Mouse (Mus musculus) MEL (cell line): ENCODE data around the gene Ostc. TPM values are rescaled to one million over a fixed set of nuclear protein-coding genes. Genes with fewer than 3 reads are reported as not detected.

ENCODE experiments used
- DNase-seq: peaks from one replicate; pipeline ENCODE4 v3.0.0; 2011; ENCODE audit warnings: low read depth, low spot score
- H3K27ac ChIP-seq: 2 replicates; pipeline ENCODE4 v1.5.1; 2012; ENCODE audit warnings: low read depth, mild to moderate bottlenecking, control low read depth, low read length, moderate library complexity; ENCODE audit not compliant: control insufficient read depth
- H3K27me3 ChIP-seq, 2 experiments: fragments of 150-350 bp in 1 of 2; sonication (generic) in 1 of 2; 2 replicates each; pipeline ENCODE4 v1.6.1; 2012; ENCODE audit warnings: low read length in 2 of 2, mild to moderate bottlenecking in 2 of 2, improper control_type of control experiment in 1 of 2, moderate library complexity in 1 of 2; ENCODE audit not compliant: insufficient read depth in 2 of 2, control insufficient read depth in 1 of 2
- H3K36me3 ChIP-seq, 2 experiments: 2 replicates each; pipeline ENCODE4 v1.6.1; 2012 to 2014; ENCODE audit warnings: low read length in 2 of 2, improper control_type of control experiment in 1 of 2, inconsistent platforms in 1 of 2, mild to moderate bottlenecking in 1 of 2; ENCODE audit not compliant: insufficient read depth in 2 of 2, control insufficient read depth in 1 of 2
- H3K4me1 ChIP-seq, 2 experiments: fragments of 150-350 bp in 1 of 2; sonication (generic) in 1 of 2; 2 replicates each; pipeline ENCODE4 v1.6.1; 2012; ENCODE audit warnings: low read length in 2 of 2, improper control_type of control experiment in 1 of 2, mild to moderate bottlenecking in 1 of 2; ENCODE audit not compliant: insufficient read depth in 2 of 2, control insufficient read depth in 1 of 2
- H3K4me3 ChIP-seq, 2 experiments: fragments of 150-350 bp in 1 of 2; sonication (generic) in 1 of 2; 2 replicates each; pipeline ENCODE4 v1.5.1; 2012; ENCODE audit warnings: low read depth in 2 of 2, low read length in 2 of 2, mild to moderate bottlenecking in 2 of 2, moderate library complexity in 2 of 2, control low read depth in 1 of 2, improper control_type of control experiment in 1 of 2; ENCODE audit not compliant: control insufficient read depth in 1 of 2, insufficient read depth in 1 of 2
- H3K79me2 ChIP-seq: 2 replicates; pipeline ENCODE4 v1.6.1; 2012; ENCODE audit warnings: mild to moderate bottlenecking, low read length, moderate library complexity; ENCODE audit not compliant: control insufficient read depth, poor library complexity, insufficient read depth
- H3K9ac ChIP-seq: 2 replicates; pipeline ENCODE4 v1.6.1; 2012; ENCODE audit warnings: low read depth, mild to moderate bottlenecking, control low read depth, low read length, moderate library complexity; ENCODE audit not compliant: control insufficient read depth, poor library complexity, severe bottlenecking
- H3K9me3 ChIP-seq: fragments of 150-350 bp; sonication (generic); replicated peaks from 2 replicates; pipeline ENCODE4 v1.6.1; 2012; ENCODE audit warnings: mild to moderate bottlenecking, low read length, improper control_type of control experiment, moderate library complexity; ENCODE audit not compliant: insufficient read depth
- CHD2 ChIP-seq: IDR thresholded peaks from 2 replicates; pipeline ENCODE4 v1.6.1; 2011; ENCODE audit warnings: low read length, improper control_type of control experiment
- CTCF ChIP-seq, 3 experiments: IDR thresholded peaks in 2 of 3; conservative IDR thresholded peaks in 1 of 3; 2 replicates each; pipeline ENCODE4 v1.5.1; 2011 to 2012; ENCODE audit warnings: low read length in 3 of 3, low read depth in 2 of 3, mild to moderate bottlenecking in 2 of 3, improper control_type of control experiment in 1 of 3, inconsistent platforms in 1 of 3, mixed read lengths in 1 of 3, moderate library complexity in 1 of 3; ENCODE audit not compliant: control insufficient read depth in 1 of 3, insufficient read depth in 1 of 3, poor library complexity in 1 of 3, severe bottlenecking in 1 of 3
- ELF1 ChIP-seq: IDR thresholded peaks from 2 replicates; pipeline ENCODE4 v1.6.1; 2014; ENCODE audit warnings: low read depth, mild to moderate bottlenecking, inconsistent platforms, low read length, improper control_type of control experiment, moderate library complexity
- EP300 ChIP-seq, 2 experiments: IDR thresholded peaks; 2 replicates each; pipeline ENCODE4 v1.6.1; 2011; ENCODE audit warnings: improper control_type of control experiment in 2 of 2, low read length in 2 of 2, low read depth in 1 of 2, mild to moderate bottlenecking in 1 of 2
- ETS1 ChIP-seq: IDR thresholded peaks from 2 replicates; pipeline ENCODE4 v1.6.1; 2012; ENCODE audit warnings: low read depth, mild to moderate bottlenecking, inconsistent platforms, low read length, improper control_type of control experiment, moderate library complexity
- HCFC1 ChIP-seq: IDR thresholded peaks from 2 replicates; pipeline ENCODE4 v1.6.1; 2012; ENCODE audit warnings: low read depth, mild to moderate bottlenecking, inconsistent platforms, low read length, improper control_type of control experiment, moderate library complexity
- KAT2A ChIP-seq: conservative IDR thresholded peaks from 2 replicates; pipeline ENCODE4 v1.6.1; 2012; ENCODE audit warnings: low read depth, low read length, improper control_type of control experiment, inconsistent platforms
- MAX ChIP-seq: IDR thresholded peaks from 2 replicates; pipeline ENCODE4 v1.6.1; 2011; ENCODE audit warnings: low read length, improper control_type of control experiment
- MEF2A ChIP-seq: IDR thresholded peaks from 2 replicates; pipeline ENCODE4 v1.6.1; 2014; ENCODE audit warnings: low read depth, mild to moderate bottlenecking, inconsistent platforms, low read length, improper control_type of control experiment; ENCODE audit not compliant: poor library complexity, insufficient replicate concordance, severe bottlenecking; ENCODE audit errors: extremely low read depth
- MXI1 ChIP-seq: IDR thresholded peaks from 2 replicates; pipeline ENCODE4 v1.6.1; 2011; ENCODE audit warnings: mild to moderate bottlenecking, low read depth, low read length, improper control_type of control experiment
- MYB ChIP-seq: IDR thresholded peaks from 2 replicates; pipeline ENCODE4 v1.6.1; 2011; ENCODE audit warnings: mild to moderate bottlenecking, low read depth, low read length, improper control_type of control experiment
- MYC ChIP-seq: IDR thresholded peaks from 2 replicates; pipeline ENCODE4 v1.6.1; 2011; ENCODE audit warnings: low read depth, mild to moderate bottlenecking, low read length, improper control_type of control experiment, moderate library complexity
- NRF1 ChIP-seq: IDR thresholded peaks from 2 replicates; pipeline ENCODE4 v1.6.1; 2014; ENCODE audit warnings: low read depth, mild to moderate bottlenecking, inconsistent platforms, low read length, improper control_type of control experiment, moderate library complexity; ENCODE audit not compliant: poor library complexity, insufficient read depth, severe bottlenecking
- POLR2A ChIP-seq, 2 experiments: IDR thresholded peaks; 2 replicates each; pipeline ENCODE4 v1.6.1; 2011 to 2012; ENCODE audit warnings: low read length in 2 of 2, mild to moderate bottlenecking in 2 of 2, control low read depth in 1 of 2, improper control_type of control experiment in 1 of 2, low read depth in 1 of 2, moderate library complexity in 1 of 2; ENCODE audit not compliant: control insufficient read depth in 1 of 2, insufficient read depth in 1 of 2, poor library complexity in 1 of 2
- POLR2AphosphoS2 ChIP-seq: IDR thresholded peaks from 2 replicates; pipeline ENCODE4 v1.6.1; 2011; ENCODE audit warnings: low read length, improper control_type of control experiment
- RCOR1 ChIP-seq: IDR thresholded peaks from 2 replicates; pipeline ENCODE4 v1.6.1; 2012; ENCODE audit warnings: low read depth, mild to moderate bottlenecking, inconsistent platforms, low read length, improper control_type of control experiment
- SMC3 ChIP-seq: IDR thresholded peaks from 2 replicates; pipeline ENCODE4 v1.6.1; 2011; ENCODE audit warnings: low read depth, low read length, improper control_type of control experiment
- TCF12 ChIP-seq: IDR thresholded peaks from 2 replicates; pipeline ENCODE4 v1.6.1; 2014; ENCODE audit warnings: low read depth, mild to moderate bottlenecking, inconsistent platforms, low read length, improper control_type of control experiment, moderate library complexity
- USF2 ChIP-seq, 2 experiments: IDR thresholded peaks; 2 replicates each; pipeline ENCODE4 v1.6.1; 2011 to 2012; ENCODE audit warnings: improper control_type of control experiment in 2 of 2, low read length in 2 of 2, borderline replicate concordance in 1 of 2, inconsistent platforms in 1 of 2, low read depth in 1 of 2, mild to moderate bottlenecking in 1 of 2; ENCODE audit not compliant: insufficient read depth in 1 of 2
- ZC3H11A ChIP-seq: IDR thresholded peaks from 2 replicates; pipeline ENCODE4 v1.6.1; 2012; ENCODE audit warnings: low read depth, mild to moderate bottlenecking, inconsistent platforms, low read length, improper control_type of control experiment
- ZKSCAN1 ChIP-seq: IDR thresholded peaks from 2 replicates; pipeline ENCODE4 v1.6.1; 2012; ENCODE audit warnings: low read depth, mild to moderate bottlenecking, inconsistent platforms, low read length, improper control_type of control experiment, moderate library complexity
- ZMIZ1 ChIP-seq: IDR thresholded peaks from 2 replicates; pipeline ENCODE4 v1.6.1; 2012; ENCODE audit warnings: low read depth, mild to moderate bottlenecking, inconsistent platforms, low read length, improper control_type of control experiment, moderate library complexity
- ZNF384 ChIP-seq: IDR thresholded peaks from 2 replicates; pipeline ENCODE4 v1.6.1; 2012; ENCODE audit warnings: low read depth, mild to moderate bottlenecking, inconsistent platforms, low read length, improper control_type of control experiment
- polyA plus RNA-seq, 2 experiments: library from polyadenylated mRNA; stranded (reverse) in 1 of 2; unstranded in 1 of 2; fragments of >175 nt in 1 of 2; fragments of >200 nt in 1 of 2; gene quantifications; 2 replicates each; pipeline versions ENCODE4 v1.2.1 to v1.2.4; 2012; ENCODE audit warnings: low replicate concordance in 2 of 2, low read depth in 1 of 2; ENCODE audit not compliant: insufficient read length in 2 of 2, insufficient read depth in 1 of 2, missing spikeins in 1 of 2
- total RNA-seq: library from RNA; depleted of rRNA; stranded (reverse); fragments of 300-350 nt; gene quantifications from 2 replicates; pipeline ENCODE4 v1.2.3, GENCODE M21; 2012

The Ostc gene
- total and polyA plus RNA-seq, 3 experiments, result 185 to 199 TPM; not detected in 1

DNA sequence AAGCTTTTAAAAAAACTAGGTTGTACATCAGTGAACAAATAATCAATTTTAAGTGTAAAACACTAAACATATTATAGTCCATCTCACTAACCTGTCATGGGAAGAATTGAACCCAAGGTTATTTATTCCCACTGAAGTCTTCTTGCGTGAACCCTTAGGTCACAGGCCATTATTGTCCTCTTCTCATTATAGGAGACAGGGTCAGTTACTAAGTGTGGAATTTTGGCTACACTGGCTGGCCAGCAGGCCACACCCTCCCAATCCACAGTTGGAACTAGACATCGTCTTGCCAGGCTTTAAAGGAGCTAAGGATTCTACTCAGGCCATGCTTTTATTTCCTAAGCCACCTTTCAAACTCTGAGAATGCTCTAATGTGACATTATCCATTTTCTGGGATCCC, 16.5 kb upstream of the Ostc start:
- Histone ChIP-seq H3K9me3 (no peaks in the 10 kb centered on the region), H3K9ac (no peak overlapping the region), H3K4me1 (peaks cover 0 to 12% of the 10 kb centered on the region in 2 experiments; a peak in 2 of 4 replicates), H3K36me3 (peaks cover 16 to 18% of the 10 kb centered on the region in 2 experiments), H3K27ac (no peak overlapping the region), H3K4me3 (no peak overlapping the region), H3K27me3 (no peaks in the 10 kb centered on the region), H3K79me2 (peaks cover 19% of the 10 kb centered on the region)
- DNase-seq, result no peak
- TF ChIP-seq POLR2A (IDR thresholded peaks at IDR 0.05; ENCODE audit: control insufficient read depth in 1 of 2, insufficient read depth in 1 of 2, low read depth in 1 of 2, low read length in 2 of 2, poor library complexity in 1 of 2) (peak in 1 of 2 experiments; percentile 52; a peak in 2 of 4 replicates), MYB (no peak), NRF1 (no peak), ZC3H11A (no peak), MYC (no peak), ELF1 (no peak), POLR2AphosphoS2 (peak; percentile 87), SMC3 (no peak)

GRCm38 (mm10) chr3:130722733-130723478, 13.7 kb upstream of the Ostc start:
- H3K4me3 ChIP-seq, result no peak overlapping the region
- H3K9ac ChIP-seq, result no peak overlapping the region
- H3K79me2 ChIP-seq, result no peaks in the 10 kb centered on the region; the same call in 1 of the 2 replicates
- no peak overlapping the region for H3K27ac ChIP-seq
- no peak for DNase-seq
- H3K9me3 ChIP-seq, result no peaks in the 10 kb centered on the region
- no peaks in the 10 kb centered on the region for H3K27me3 ChIP-seq
- no peak for TF ChIP-seq POLR2AphosphoS2
- TF ChIP-seq TCF12, result no peak
- TF ChIP-seq MEF2A, result no peak
- TF ChIP-seq EP300 (IDR thresholded peaks at IDR 0.05; ENCODE audit: low read depth in 1 of 2, low read length in 2 of 2), result no peak
- no peak for TF ChIP-seq RCOR1
- no peak for TF ChIP-seq MAX
- TF ChIP-seq CHD2, result no peak
- TF ChIP-seq CTCF (IDR thresholded peaks at IDR 0.05 in 2 of 3, conservative IDR thresholded peaks at IDR 0.05 in 1 of 3; ENCODE audit: control insufficient read depth in 1 of 3, insufficient read depth in 1 of 3, low read depth in 2 of 3, low read length in 3 of 3, poor library complexity in 1 of 3, severe bottlenecking in 1 of 3), result no peak
- TF ChIP-seq ETS1, result no peak
- no peak for TF ChIP-seq NRF1
- no peak for TF ChIP-seq ZMIZ1
- TF ChIP-seq KAT2A, result no peak
- TF ChIP-seq HCFC1, result no peak
- TF ChIP-seq ZC3H11A, result no peak
- TF ChIP-seq MXI1, result no peak
- TF ChIP-seq USF2 (IDR thresholded peaks at IDR 0.05; ENCODE audit: borderline replicate concordance in 1 of 2, insufficient read depth in 1 of 2, low read depth in 1 of 2, low read length in 2 of 2), result no peak
- TF ChIP-seq ZNF384, result no peak
- no peak for TF ChIP-seq ZKSCAN1
- TF ChIP-seq SMC3, result no peak
- no peaks in the 10 kb centered on the region; a peak in 1 of 4 replicates for H3K4me1 ChIP-seq
- peaks cover 4 to 15% of the 10 kb centered on the region in 2 experiments for H3K36me3 ChIP-seq
